Mouse (Mus musculus): ENCODE results near the gene Dmrtb1.

- TF ChIP-seq CTCF (IDR thresholded peaks at IDR 0.05; ENCODE audit: low read depth, low read length) (no peak), POLR2A (IDR thresholded peaks at IDR 0.05; ENCODE audit: insufficient read depth, low read length) (no peak)
Measured at GRCm38 (mm10) chr4:107651021-107651496, 33.0 kb downstream of the Dmrtb1 start.

Data from ES-Bruce4 (cell line).